Mouse (Mus musculus) testis, adult 2 months (tissue): Measurements from ENCODE around the gene Nova2. TPM values are rescaled to one million over a fixed set of nuclear protein-coding genes. Genes with fewer than 3 reads are reported as not detected.

Experiments
- H3K27ac ChIP-seq: fragments of 200-500 bp; 2 replicates; pipeline ENCODE4 v1.5.1; 2012; ENCODE audit warnings: low read depth, low read length; ENCODE audit not compliant: control insufficient read depth, insufficient read depth
- H3K27me3 ChIP-seq: fragments of 200-500 bp; 2 replicates; pipeline ENCODE4 v1.6.1; 2012; ENCODE audit warnings: mild to moderate bottlenecking, low read length, moderate library complexity; ENCODE audit not compliant: control insufficient read depth, insufficient read depth
- H3K36me3 ChIP-seq: fragments of 200-500 bp; 2 replicates; pipeline ENCODE4 v1.6.1; 2012; ENCODE audit warnings: mild to moderate bottlenecking, low read length; ENCODE audit not compliant: control insufficient read depth, insufficient read depth
- H3K4me1 ChIP-seq: fragments of 200-500 bp; 2 replicates; pipeline ENCODE4 v1.6.1; 2012; ENCODE audit warnings: low read length; ENCODE audit not compliant: control insufficient read depth, insufficient read depth
- H3K4me3 ChIP-seq: fragments of 200-500 bp; 2 replicates; pipeline ENCODE4 v1.5.1; 2012; ENCODE audit warnings: low read depth, mild to moderate bottlenecking, low read length, moderate library complexity, mixed read lengths; ENCODE audit not compliant: control insufficient read depth
- CTCF ChIP-seq: fragments of 200-500 bp; IDR thresholded peaks from 2 replicates; pipeline ENCODE4 v1.5.1; 2012; ENCODE audit warnings: low read depth, mild to moderate bottlenecking, inconsistent platforms, low read length, moderate library complexity; ENCODE audit not compliant: control insufficient read depth, insufficient read depth, insufficient replicate concordance
- POLR2A ChIP-seq: fragments of 200-500 bp; IDR thresholded peaks from 2 replicates; pipeline ENCODE4 v1.6.1; 2012; ENCODE audit warnings: low read depth, mild to moderate bottlenecking, inconsistent platforms, low read length, moderate library complexity; ENCODE audit not compliant: control insufficient read depth
- polyA plus RNA-seq: library from polyadenylated mRNA; depleted of rRNA; stranded (reverse); fragments of >200 nt; gene quantifications from 2 replicates; pipeline ENCODE4 v1.2.3, GENCODE M21; 2012

Gene Nova2
- polyA plus RNA-seq, 1 experiment, result 2.4 TPM

- no peaks in the 10 kb centered on the region for H3K36me3 ChIP-seq
- H3K27me3 ChIP-seq, result no peaks in the 10 kb centered on the region
- peak overlapping the region; percentile 90 for H3K4me3 ChIP-seq
- H3K4me1 ChIP-seq, result peaks cover 20% of the 10 kb centered on the region
- no peak; the same call in 1 of the 2 replicates for TF ChIP-seq POLR2A
- TF ChIP-seq CTCF, result peak; percentile 14; the same call in 1 of the 2 replicates
- peak overlapping the region; percentile 81 for H3K27ac ChIP-seq
Observed at GRCm38 (mm10) chr7:18951397-18951796, 25.7 kb downstream of the Nova2 start.

GRCm38 (mm10) chr7:18957569-18958383, 32.1 kb downstream of the Nova2 start:
- Histone ChIP-seq H3K27ac (no peak overlapping the region), H3K36me3 (no peaks in the 10 kb centered on the region), H3K4me1 (peaks cover 33% of the 10 kb centered on the region), H3K4me3 (peak overlapping the region; percentile 63), H3K27me3 (no peaks in the 10 kb centered on the region)
- no peak for TF ChIP-seq CTCF
- TF ChIP-seq POLR2A, result peak; percentile 34; the same call in 1 of the 2 replicates

GRCm38 (mm10) chr7:18958384-18958766, 32.7 kb downstream of the Nova2 start:
- H3K27me3 ChIP-seq, result no peaks in the 10 kb centered on the region
- peak overlapping the region; percentile 63 for H3K4me3 ChIP-seq
- H3K36me3 ChIP-seq, result no peaks in the 10 kb centered on the region
- H3K4me1 ChIP-seq, result peaks cover 36% of the 10 kb centered on the region
- H3K27ac ChIP-seq, result no peak overlapping the region
- no peak for TF ChIP-seq POLR2A
- TF ChIP-seq CTCF, result no peak

GRCm38 (mm10) chr7:18959446-18959845, 33.8 kb downstream of the Nova2 start:
- H3K27ac ChIP-seq, result no peak overlapping the region
- H3K4me1 ChIP-seq, result peaks cover 36% of the 10 kb centered on the region
- no peaks in the 10 kb centered on the region for H3K36me3 ChIP-seq
- no peaks in the 10 kb centered on the region for H3K27me3 ChIP-seq
- peak overlapping the region; percentile 84 for H3K4me3 ChIP-seq
- TF ChIP-seq POLR2A (no peak), CTCF (no peak)

GRCm38 (mm10) chr7:18962171-18962792, 36.6 kb downstream of the Nova2 start:
- no peaks in the 10 kb centered on the region for H3K27me3 ChIP-seq
- no peak for TF ChIP-seq CTCF
- H3K36me3 ChIP-seq, result no peaks in the 10 kb centered on the region
- no peak overlapping the region for H3K4me3 ChIP-seq
- peaks cover 39% of the 10 kb centered on the region for H3K4me1 ChIP-seq
- no peak overlapping the region for H3K27ac ChIP-seq

- Histone ChIP-seq H3K36me3 (no peaks in the 10 kb centered on the region), H3K27ac (no peak overlapping the region), H3K27me3 (no peaks in the 10 kb centered on the region), H3K4me3 (no peak overlapping the region), H3K4me1 (peaks cover 38% of the 10 kb centered on the region)
- TF ChIP-seq CTCF (no peak), POLR2A (no peak)
Observed at GRCm38 (mm10) chr7:18962795-18963194, 37.1 kb downstream of the Nova2 start.

- Histone ChIP-seq H3K4me3 (no peak overlapping the region), H3K4me1 (peaks cover 35% of the 10 kb centered on the region), H3K27ac (no peak overlapping the region), H3K36me3 (no peaks in the 10 kb centered on the region), H3K27me3 (no peaks in the 10 kb centered on the region)
- TF ChIP-seq POLR2A (no peak), CTCF (no peak)
Observed at GRCm38 (mm10) chr7:18963294-18963843, 37.7 kb downstream of the Nova2 start.

GRCm38 (mm10) chr7:18965312-18965711, 39.6 kb downstream of the Nova2 start:
- no peaks in the 10 kb centered on the region for H3K27me3 ChIP-seq
- H3K4me1 ChIP-seq, result peaks cover 24% of the 10 kb centered on the region
- no peaks in the 10 kb centered on the region for H3K36me3 ChIP-seq
- TF ChIP-seq CTCF, result no peak
- no peak for TF ChIP-seq POLR2A
- H3K27ac ChIP-seq, result no peak overlapping the region
- no peak overlapping the region for H3K4me3 ChIP-seq
